Mouse (Mus musculus): Measurements from ENCODE around the gene Dclk3.

Gene Dclk3

GRCm38 (mm10) chr9:111404346-111405079, 34.4 kb upstream of the Dclk3 start:
- Histone ChIP-seq H3K36me3 (ENCODE audit: insufficient read depth, low read length) (no peaks in the 10 kb centered on the region), H3K4me1 (replicated peaks; ENCODE audit: low read depth, low read length) (no peaks in the 10 kb centered on the region), H3K4me3 (replicated peaks; ENCODE audit: low read length) (no peak overlapping the region), H3K27me3 (ENCODE audit: insufficient read depth, low read length) (no peaks in the 10 kb centered on the region), H3K9me3 (ENCODE audit: low read length) (no peaks in the 10 kb centered on the region)
- TF ChIP-seq CTCF (conservative IDR thresholded peaks at IDR 0.05; ENCODE audit: low read length) = no peak
- no peak for TF ChIP-seq POU5F1 (IDR thresholded peaks at IDR 0.05; ENCODE audit: borderline replicate concordance, low read length)
- no peak for TF ChIP-seq NANOG (IDR thresholded peaks at IDR 0.05; ENCODE audit: borderline replicate concordance, low read length)

GRCm38 (mm10) chr9:111405080-111405428, 33.8 kb upstream of the Dclk3 start:
- no peaks in the 10 kb centered on the region for H3K4me1 ChIP-seq (replicated peaks; ENCODE audit: low read depth, low read length)
- no peak overlapping the region for H3K4me3 ChIP-seq (replicated peaks; ENCODE audit: low read length)
- TF ChIP-seq POU5F1 (IDR thresholded peaks at IDR 0.05; ENCODE audit: borderline replicate concordance, low read length) (no peak), CTCF (conservative IDR thresholded peaks at IDR 0.05; ENCODE audit: low read length) (no peak), NANOG (IDR thresholded peaks at IDR 0.05; ENCODE audit: borderline replicate concordance, low read length) (no peak)
- no peaks in the 10 kb centered on the region for H3K27me3 ChIP-seq (ENCODE audit: insufficient read depth, low read length)
- no peaks in the 10 kb centered on the region for H3K36me3 ChIP-seq (ENCODE audit: insufficient read depth, low read length)
- no peaks in the 10 kb centered on the region for H3K9me3 ChIP-seq (ENCODE audit: low read length)

GRCm38 (mm10) chr9:111408012-111408411, 30.9 kb upstream of the Dclk3 start:
- H3K4me1 ChIP-seq (replicated peaks; ENCODE audit: low read depth, low read length) = no peaks in the 10 kb centered on the region
- no peak for TF ChIP-seq NANOG (IDR thresholded peaks at IDR 0.05; ENCODE audit: borderline replicate concordance, low read length)
- TF ChIP-seq POU5F1 (IDR thresholded peaks at IDR 0.05; ENCODE audit: borderline replicate concordance, low read length) = no peak
- no peak for TF ChIP-seq CTCF (conservative IDR thresholded peaks at IDR 0.05; ENCODE audit: low read length)
- no peaks in the 10 kb centered on the region for H3K27me3 ChIP-seq (ENCODE audit: insufficient read depth, low read length)
- no peaks in the 10 kb centered on the region for H3K9me3 ChIP-seq (ENCODE audit: low read length)
- H3K36me3 ChIP-seq (ENCODE audit: insufficient read depth, low read length) = no peaks in the 10 kb centered on the region
- H3K4me3 ChIP-seq (replicated peaks; ENCODE audit: low read length) = no peak overlapping the region

- no peaks in the 10 kb centered on the region for H3K27me3 ChIP-seq (ENCODE audit: insufficient read depth, low read length)
- H3K9me3 ChIP-seq (ENCODE audit: low read length) = no peaks in the 10 kb centered on the region
- no peak for TF ChIP-seq NANOG (IDR thresholded peaks at IDR 0.05; ENCODE audit: borderline replicate concordance, low read length)
- TF ChIP-seq CTCF (conservative IDR thresholded peaks at IDR 0.05; ENCODE audit: low read length) = no peak
- TF ChIP-seq POU5F1 (IDR thresholded peaks at IDR 0.05; ENCODE audit: borderline replicate concordance, low read length) = no peak
- no peak overlapping the region for H3K4me3 ChIP-seq (replicated peaks; ENCODE audit: low read length)
- no peaks in the 10 kb centered on the region for H3K36me3 ChIP-seq (ENCODE audit: insufficient read depth, low read length)
- no peaks in the 10 kb centered on the region for H3K4me1 ChIP-seq (replicated peaks; ENCODE audit: low read depth, low read length)
Observed at GRCm38 (mm10) chr9:111408427-111408826, 30.5 kb upstream of the Dclk3 start.

GRCm38 (mm10) chr9:111412471-111413160, 26.3 kb upstream of the Dclk3 start:
- H3K4me3 ChIP-seq (replicated peaks; ENCODE audit: low read length) = no peak overlapping the region
- no peak for TF ChIP-seq NANOG (IDR thresholded peaks at IDR 0.05; ENCODE audit: borderline replicate concordance, low read length)
- TF ChIP-seq CTCF (conservative IDR thresholded peaks at IDR 0.05; ENCODE audit: low read length) = no peak
- no peak for TF ChIP-seq POU5F1 (IDR thresholded peaks at IDR 0.05; ENCODE audit: borderline replicate concordance, low read length)
- H3K36me3 ChIP-seq (ENCODE audit: insufficient read depth, low read length) = no peaks in the 10 kb centered on the region
- H3K4me1 ChIP-seq (replicated peaks; ENCODE audit: low read depth, low read length) = no peaks in the 10 kb centered on the region
- no peaks in the 10 kb centered on the region for H3K27me3 ChIP-seq (ENCODE audit: insufficient read depth, low read length)
- no peaks in the 10 kb centered on the region for H3K9me3 ChIP-seq (ENCODE audit: low read length)

GRCm38 (mm10) chr9:111421862-111422261, 17.0 kb upstream of the Dclk3 start:
- no peaks in the 10 kb centered on the region for H3K9me3 ChIP-seq (ENCODE audit: low read length)
- no peak overlapping the region for H3K4me3 ChIP-seq (replicated peaks; ENCODE audit: low read length)
- TF ChIP-seq NANOG (IDR thresholded peaks at IDR 0.05; ENCODE audit: borderline replicate concordance, low read length) (no peak), POU5F1 (IDR thresholded peaks at IDR 0.05; ENCODE audit: borderline replicate concordance, low read length) (no peak), CTCF (conservative IDR thresholded peaks at IDR 0.05; ENCODE audit: low read length) (no peak)
- no peaks in the 10 kb centered on the region for H3K4me1 ChIP-seq (replicated peaks; ENCODE audit: low read depth, low read length)
- H3K36me3 ChIP-seq (ENCODE audit: insufficient read depth, low read length) = no peaks in the 10 kb centered on the region
- H3K27me3 ChIP-seq (ENCODE audit: insufficient read depth, low read length) = 0 out of 2 replicates have a peak, but pooled peaks cover 12% of the 10 kb centered on the region

- no peak for TF ChIP-seq NANOG (IDR thresholded peaks at IDR 0.05; ENCODE audit: borderline replicate concordance, low read length)
- no peaks in the 10 kb centered on the region for H3K36me3 ChIP-seq (ENCODE audit: insufficient read depth, low read length)
- no peaks in the 10 kb centered on the region for H3K4me1 ChIP-seq (replicated peaks; ENCODE audit: low read depth, low read length)
- 0 out of 2 replicates have a peak, but pooled peaks cover 12% of the 10 kb centered on the region for H3K27me3 ChIP-seq (ENCODE audit: insufficient read depth, low read length)
- H3K9me3 ChIP-seq (ENCODE audit: low read length) = no peaks in the 10 kb centered on the region
- no peak overlapping the region for H3K4me3 ChIP-seq (replicated peaks; ENCODE audit: low read length)
Observed at GRCm38 (mm10) chr9:111422567-111422966, 16.3 kb upstream of the Dclk3 start.

- TF ChIP-seq NANOG (IDR thresholded peaks at IDR 0.05; ENCODE audit: borderline replicate concordance, low read length) (no peak), POU5F1 (IDR thresholded peaks at IDR 0.05; ENCODE audit: borderline replicate concordance, low read length) (no peak), CTCF (conservative IDR thresholded peaks at IDR 0.05; ENCODE audit: low read length) (no peak)
- 0 out of 2 replicates have a peak, but pooled peaks cover 12% of the 10 kb centered on the region for H3K27me3 ChIP-seq (ENCODE audit: insufficient read depth, low read length)
- no peaks in the 10 kb centered on the region for H3K36me3 ChIP-seq (ENCODE audit: insufficient read depth, low read length)
- H3K4me3 ChIP-seq (replicated peaks; ENCODE audit: low read length) = no peak overlapping the region
- no peaks in the 10 kb centered on the region for H3K9me3 ChIP-seq (ENCODE audit: low read length)
- no peaks in the 10 kb centered on the region for H3K4me1 ChIP-seq (replicated peaks; ENCODE audit: low read depth, low read length)
Observed at GRCm38 (mm10) chr9:111425113-111425512, 13.8 kb upstream of the Dclk3 start.

Measured in E14TG2a.4 (cell line).